Mouse (Mus musculus) midbrain, embryonic 16.5 days (tissue): ENCODE measurements around the gene Gpc6. TPM values are rescaled to one million over a fixed set of nuclear protein-coding genes. Genes with fewer than 3 reads are reported as not detected.

Source experiments
- ATAC-seq: fragments of 200-750 bp; cut with Nextera tagmentation; 2 replicates; pipeline ENCODE4 v1.8.0; 2017; ENCODE audit warnings: moderate TSS enrichment
- H3K27ac ChIP-seq: fragments of 300-500 bp; sonication (generic); 2 replicates; pipeline ENCODE4 v1.5.1; 2014; ENCODE audit warnings: mild to moderate bottlenecking, low read length, mixed read lengths
- H3K27me3 ChIP-seq: fragments of 300-500 bp; sonication (generic); 2 replicates; pipeline ENCODE4 v1.6.1; 2014; ENCODE audit warnings: low read depth, low read length, mixed read lengths; ENCODE audit not compliant: control insufficient read depth, insufficient read depth
- H3K36me3 ChIP-seq: fragments of 300-500 bp; sonication (generic); 2 replicates; pipeline ENCODE4 v1.6.1; 2014; ENCODE audit warnings: mild to moderate bottlenecking, low read length, moderate library complexity, mixed read lengths; ENCODE audit not compliant: control insufficient read depth, insufficient read depth
- H3K4me1 ChIP-seq: fragments of 300-500 bp; sonication (generic); 2 replicates; pipeline ENCODE4 v1.6.1; 2014; ENCODE audit warnings: mild to moderate bottlenecking, low read length, mixed read lengths; ENCODE audit not compliant: control insufficient read depth, insufficient read depth
- H3K4me2 ChIP-seq: fragments of 300-500 bp; sonication (generic); 2 replicates; pipeline ENCODE4 v1.6.1; 2014; ENCODE audit warnings: mild to moderate bottlenecking, low read length, mixed read lengths
- H3K4me3 ChIP-seq: fragments of 300-500 bp; sonication (generic); 2 replicates; pipeline ENCODE4 v1.5.1; 2014; ENCODE audit warnings: low read depth, mild to moderate bottlenecking, low read length, moderate library complexity, mixed read lengths
- H3K9ac ChIP-seq: fragments of 300-500 bp; sonication (generic); 2 replicates; pipeline ENCODE4 v1.6.1; 2014; ENCODE audit warnings: low read depth, low read length, mixed read lengths
- H3K9me3 ChIP-seq: fragments of 300-500 bp; sonication (generic); replicated peaks from 2 replicates; pipeline ENCODE4 v1.6.1; 2014; ENCODE audit warnings: mild to moderate bottlenecking, low read length, mixed read lengths; ENCODE audit not compliant: control insufficient read depth, poor library complexity, severe bottlenecking
- WGBS: fragments of 180-500 bp; shearing (Covaris S2); extraction: QIAGEN DNeasy Blood & Tissue Kit; methylation state at CpG from one replicate; pipeline ENCODE4 v1.1.7; 2014; 5-methylcytosine and 5-hydroxymethylcytosine counted together
- polyA plus RNA-seq: library from polyadenylated mRNA; unstranded; fragments of >200 nt; fragmentation: Nextera tagmentation; extraction: Ambion mirVana; gene quantifications from 2 replicates; pipeline ENCODE4 v1.2.1, GENCODE M21; 2015

Gpc6 gene
- polyA plus RNA-seq, 1 experiment from 2014 or later = 19.7 TPM

DNA sequence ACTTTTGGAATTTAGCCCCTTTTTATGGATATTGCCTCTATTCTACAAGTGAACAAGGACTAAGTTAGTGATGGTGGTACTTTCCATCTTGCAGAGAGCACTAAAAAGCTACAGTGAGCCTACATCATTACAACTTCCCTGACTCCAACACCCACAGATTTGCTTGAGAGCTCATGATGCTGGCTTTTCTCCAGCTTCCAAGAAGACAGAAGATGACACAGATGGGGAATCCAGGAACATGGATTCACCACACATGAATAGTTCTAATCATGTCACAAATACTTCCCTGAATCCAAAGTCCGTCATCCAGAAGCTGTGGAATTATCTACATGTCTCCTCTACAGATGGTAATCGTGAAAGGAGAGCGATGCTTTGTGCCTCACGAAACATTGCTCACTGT, 882.7 kb downstream of the Gpc6 start:
- Histone ChIP-seq H3K27me3 (no peaks in the 10 kb centered on the region), H3K27ac (no peak overlapping the region), H3K36me3 (no peaks in the 10 kb centered on the region), H3K9me3 (no peaks in the 10 kb centered on the region), H3K4me1 (peaks cover 8% of the 10 kb centered on the region; the same call in 1 of the 2 replicates), H3K4me3 (no peak overlapping the region), H3K9ac (no peak overlapping the region), H3K4me2 (no peak overlapping the region)
- no peak for ATAC-seq
- 96% methylated on average over 4 of the region's 4 CpGs for WGBS

DNA sequence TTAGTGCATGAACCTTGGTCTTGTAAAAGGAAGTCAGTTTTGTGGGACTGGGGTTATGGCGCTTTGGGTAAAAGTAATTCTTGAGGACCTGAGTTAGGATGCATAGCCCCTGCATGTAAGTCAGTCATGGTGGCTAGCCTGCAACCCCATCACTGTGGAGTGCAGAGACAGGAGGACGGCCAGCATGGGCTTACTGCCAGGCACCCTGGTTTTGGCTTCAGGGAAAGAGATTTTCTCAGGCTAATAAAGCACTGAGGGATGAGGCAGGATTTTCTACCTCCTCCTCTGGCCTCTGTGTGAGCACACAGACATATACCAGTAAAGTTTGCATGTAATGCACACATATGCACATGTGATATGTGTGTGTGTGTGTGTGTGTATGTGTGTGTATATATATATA, 883.2 kb downstream of the Gpc6 start:
- Histone ChIP-seq H3K9ac (no peak overlapping the region), H3K4me1 (peaks cover 8% of the 10 kb centered on the region; the same call in 1 of the 2 replicates), H3K36me3 (no peaks in the 10 kb centered on the region), H3K9me3 (no peaks in the 10 kb centered on the region), H3K27me3 (no peaks in the 10 kb centered on the region), H3K4me3 (no peak overlapping the region), H3K27ac (no peak overlapping the region), H3K4me2 (no peak overlapping the region)
- 89% methylated on average over 2 of the region's 2 CpGs for WGBS
- no peak for ATAC-seq

DNA sequence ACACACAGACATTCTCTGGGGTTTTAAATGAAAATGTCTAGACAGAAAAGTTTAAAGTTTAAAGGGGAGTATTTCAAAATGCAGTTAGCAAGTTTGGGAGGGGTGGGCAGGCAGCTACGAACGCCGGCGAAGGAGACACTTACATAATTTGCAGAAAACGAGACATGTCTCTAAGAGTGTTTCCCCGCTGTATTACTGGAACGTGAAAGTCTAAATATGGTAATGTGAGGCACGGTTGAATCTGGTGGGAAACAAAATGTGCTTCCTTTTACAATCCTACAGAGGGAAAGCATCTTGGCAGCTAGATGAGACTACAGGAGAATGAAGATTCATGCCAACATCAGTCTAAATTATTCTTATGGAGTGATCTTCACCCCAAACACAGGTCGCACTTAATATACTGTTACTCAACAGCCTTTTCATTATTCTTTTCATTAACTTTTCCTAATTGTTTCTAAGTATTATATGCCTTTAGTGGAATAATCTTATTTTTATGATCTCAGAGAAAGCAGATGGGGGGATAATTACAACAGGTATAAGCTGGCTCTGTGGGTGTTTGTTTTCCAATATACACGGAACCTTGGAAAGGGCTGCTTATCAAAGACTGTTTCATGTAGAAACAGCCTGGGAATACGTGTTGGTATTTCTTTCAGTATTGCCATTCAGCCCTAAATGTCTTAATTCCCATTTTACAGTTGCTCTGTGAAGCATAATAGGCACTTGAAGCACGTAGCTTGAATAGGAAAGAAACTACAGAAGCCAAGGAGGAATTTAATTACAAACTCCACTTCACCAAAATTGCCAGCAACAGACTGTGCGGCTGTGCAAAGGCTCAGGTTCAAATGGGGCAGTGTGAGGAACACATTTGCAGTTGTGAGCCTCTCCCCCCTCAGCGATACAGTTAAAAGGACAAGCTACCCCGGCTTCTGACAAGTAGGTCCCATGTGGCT, 885.5 kb downstream of the Gpc6 start:
- no peaks in the 10 kb centered on the region for H3K9me3 ChIP-seq
- no peak for ATAC-seq
- H3K4me2 ChIP-seq = no peak overlapping the region
- 51% methylated on average over 15 of the region's 15 CpGs for WGBS
- H3K9ac ChIP-seq = no peak overlapping the region
- no peaks in the 10 kb centered on the region for H3K36me3 ChIP-seq
- H3K27ac ChIP-seq = no peak overlapping the region
- no peaks in the 10 kb centered on the region for H3K27me3 ChIP-seq
- H3K4me1 ChIP-seq = peaks cover 6% of the 10 kb centered on the region; the same call in 1 of the 2 replicates
- no peak overlapping the region for H3K4me3 ChIP-seq

DNA sequence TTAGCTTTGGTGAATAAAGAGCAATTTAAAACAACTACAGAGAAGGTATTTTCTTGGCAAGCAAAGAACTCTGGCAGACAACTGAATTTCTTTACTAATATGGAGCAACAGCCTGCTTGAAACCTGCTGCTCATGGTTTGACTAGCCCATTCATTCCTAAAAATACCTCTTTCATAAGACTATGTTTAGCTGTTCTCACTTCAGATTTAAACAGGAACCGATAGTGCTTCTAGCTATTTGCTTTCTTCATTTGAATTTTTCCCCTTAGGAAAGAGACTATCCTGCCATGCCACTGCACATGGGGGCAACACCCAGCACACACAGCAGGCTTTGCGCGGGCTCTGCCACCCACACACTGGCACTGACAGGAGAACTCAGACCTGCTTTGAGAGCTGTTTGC, 888.4 kb downstream of the Gpc6 start:
- no peak overlapping the region for H3K4me2 ChIP-seq
- no peak overlapping the region for H3K9ac ChIP-seq
- no peaks in the 10 kb centered on the region for H3K27me3 ChIP-seq
- no peak for ATAC-seq
- no peak overlapping the region for H3K27ac ChIP-seq
- H3K4me1 ChIP-seq = peaks cover 6% of the 10 kb centered on the region; the same call in 1 of the 2 replicates
- no peaks in the 10 kb centered on the region for H3K9me3 ChIP-seq
- no peaks in the 10 kb centered on the region for H3K36me3 ChIP-seq
- no peak overlapping the region for H3K4me3 ChIP-seq
- WGBS = 64% methylated on average over 3 of the region's 3 CpGs

DNA sequence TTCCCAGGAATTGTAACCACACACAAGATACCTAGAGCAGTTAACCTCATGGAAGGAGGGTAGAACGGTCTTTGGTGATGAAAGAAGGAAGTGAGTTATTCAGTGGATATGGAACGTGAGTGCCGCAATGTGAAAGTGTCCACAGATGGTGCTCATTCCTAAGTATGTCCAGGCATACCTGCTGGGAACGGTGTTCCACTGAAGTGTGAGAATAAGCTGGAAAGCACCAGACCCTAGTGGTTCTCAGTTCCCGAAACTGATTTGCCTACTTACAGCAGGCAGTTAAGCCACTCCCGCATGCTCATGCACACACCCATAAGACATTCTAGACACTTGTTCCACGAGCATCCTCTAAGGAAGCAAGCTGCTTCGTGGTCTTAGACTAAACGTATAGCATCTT, 890.9 kb downstream of the Gpc6 start:
- H3K4me2 ChIP-seq = no peak overlapping the region
- H3K4me3 ChIP-seq = no peak overlapping the region
- no peak overlapping the region for H3K27ac ChIP-seq
- no peak for ATAC-seq
- no peaks in the 10 kb centered on the region for H3K4me1 ChIP-seq
- H3K9me3 ChIP-seq = no peaks in the 10 kb centered on the region
- no peaks in the 10 kb centered on the region for H3K27me3 ChIP-seq
- H3K9ac ChIP-seq = no peak overlapping the region
- 92% methylated on average over 9 of the region's 9 CpGs for WGBS
- H3K36me3 ChIP-seq = no peaks in the 10 kb centered on the region

DNA sequence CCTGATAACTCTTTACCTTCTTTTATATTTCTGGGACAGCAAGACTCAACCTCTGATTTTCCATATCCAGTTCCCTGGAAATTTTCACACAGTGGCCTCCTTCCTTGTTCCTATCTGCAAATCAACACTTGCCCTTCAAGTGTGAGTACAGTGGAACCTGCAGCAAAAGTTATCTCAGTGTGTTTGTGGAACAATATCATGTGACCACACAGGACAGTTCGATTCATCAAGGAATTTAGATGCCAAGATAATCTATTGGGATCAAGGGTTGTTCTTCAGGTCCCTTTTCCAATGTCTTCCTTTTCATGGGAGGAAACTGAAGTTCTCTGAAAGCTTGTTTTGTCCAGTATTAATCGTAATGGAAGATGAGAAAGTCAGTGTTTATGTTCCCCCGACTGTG, 891.6 kb downstream of the Gpc6 start:
- Histone ChIP-seq H3K4me3 (no peak overlapping the region), H3K9me3 (no peaks in the 10 kb centered on the region), H3K36me3 (no peaks in the 10 kb centered on the region), H3K9ac (no peak overlapping the region), H3K4me2 (no peak overlapping the region), H3K4me1 (no peaks in the 10 kb centered on the region), H3K27me3 (no peaks in the 10 kb centered on the region), H3K27ac (no peak overlapping the region)
- no peak for ATAC-seq
- WGBS = 93% methylated on average over 3 of the region's 3 CpGs

DNA sequence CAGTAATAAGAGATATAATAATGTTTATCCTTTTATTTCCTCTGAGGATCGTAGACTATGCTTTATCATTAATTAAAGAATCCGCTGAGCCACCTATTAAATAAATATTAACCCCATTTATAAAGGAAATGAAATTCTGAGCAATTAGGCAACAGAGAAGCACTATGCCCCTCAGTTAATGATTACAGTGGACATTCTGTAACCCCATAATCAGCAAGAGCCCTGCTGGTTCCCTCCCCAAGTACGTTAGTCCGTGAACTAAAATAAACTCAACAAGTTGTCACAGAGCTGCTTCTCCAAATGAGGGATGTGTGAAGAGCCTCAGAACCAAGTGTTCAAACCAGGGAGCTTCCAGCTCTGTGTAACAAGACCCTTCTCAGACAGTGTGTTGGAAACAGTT, 892.1 kb downstream of the Gpc6 start:
- Histone ChIP-seq H3K36me3 (no peaks in the 10 kb centered on the region), H3K9me3 (no peaks in the 10 kb centered on the region), H3K4me3 (no peak overlapping the region), H3K4me1 (no peaks in the 10 kb centered on the region), H3K27me3 (no peaks in the 10 kb centered on the region), H3K27ac (no peak overlapping the region), H3K4me2 (no peak overlapping the region), H3K9ac (no peak overlapping the region)
- ATAC-seq = no peak
- WGBS = 85% methylated on average over 4 of the region's 4 CpGs

DNA sequence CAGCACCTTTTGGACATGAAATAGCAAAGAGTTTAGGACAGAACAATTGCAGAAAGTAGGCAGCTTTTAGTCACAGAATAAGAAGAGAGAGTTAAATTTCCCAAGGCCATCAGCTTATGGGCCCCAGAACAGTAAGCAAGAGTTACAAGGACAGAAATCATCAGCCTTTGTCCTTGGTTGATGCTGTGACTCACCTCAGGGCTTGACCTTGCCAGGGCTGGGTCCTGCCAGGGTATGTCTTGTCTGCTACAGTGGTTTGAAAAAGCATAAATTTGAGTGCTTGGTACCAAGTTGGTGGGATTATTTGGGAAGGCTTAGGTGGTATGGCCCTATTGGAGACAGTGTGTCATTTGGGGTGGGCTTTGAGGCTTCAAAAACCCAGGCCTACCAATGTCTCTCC, 899.4 kb downstream of the Gpc6 start:
- no peaks in the 10 kb centered on the region for H3K36me3 ChIP-seq
- no peak overlapping the region for H3K4me3 ChIP-seq
- no peak overlapping the region for H3K9ac ChIP-seq
- no peaks in the 10 kb centered on the region for H3K27me3 ChIP-seq
- H3K4me2 ChIP-seq = no peak overlapping the region
- peaks cover 2% of the 10 kb centered on the region; the same call in 1 of the 2 replicates for H3K4me1 ChIP-seq
- no peak for ATAC-seq
- H3K27ac ChIP-seq = no peak overlapping the region
- H3K9me3 ChIP-seq = no peaks in the 10 kb centered on the region

DNA sequence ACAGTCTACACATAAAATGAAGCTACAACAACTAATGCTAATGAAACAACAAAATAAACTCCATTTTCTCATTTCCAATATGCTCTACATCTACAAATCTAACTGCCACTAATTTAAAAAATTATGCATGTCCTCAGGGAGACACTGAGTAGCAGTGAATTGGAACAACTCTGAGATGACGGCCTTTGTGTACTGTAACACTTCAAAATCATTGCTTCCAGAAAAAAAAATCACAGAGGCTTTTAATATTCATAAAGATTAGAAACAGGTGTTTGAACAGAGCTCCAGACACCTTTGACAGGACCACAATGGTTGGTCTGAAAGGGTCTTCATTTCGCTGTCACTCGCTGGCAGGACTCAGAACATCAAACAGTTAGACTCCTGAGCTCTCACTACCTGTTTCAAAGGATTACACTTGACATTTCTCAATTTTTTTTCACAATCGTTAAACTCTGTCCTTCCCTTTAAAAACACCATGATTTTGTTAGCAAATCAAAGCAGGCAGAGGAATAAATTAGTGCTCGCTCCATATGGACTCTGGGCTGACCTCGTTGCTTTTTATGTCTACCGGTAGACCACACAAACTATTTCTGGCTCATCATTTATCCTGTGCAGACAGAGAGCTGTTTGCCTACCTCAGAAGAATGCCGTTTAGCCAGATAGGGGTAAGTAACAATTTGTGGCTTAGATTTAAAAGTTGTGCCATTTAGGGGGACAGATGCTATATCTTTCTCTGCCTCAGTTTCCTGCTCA, 901.4 kb downstream of the Gpc6 start:
- Histone ChIP-seq H3K4me1 (peaks cover 2% of the 10 kb centered on the region; the same call in 1 of the 2 replicates), H3K27me3 (no peaks in the 10 kb centered on the region), H3K9me3 (no peaks in the 10 kb centered on the region), H3K4me2 (no peak overlapping the region), H3K4me3 (no peak overlapping the region), H3K36me3 (no peaks in the 10 kb centered on the region), H3K27ac (no peak overlapping the region), H3K9ac (no peak overlapping the region)
- ATAC-seq = peak; percentile 68
- WGBS = 57% methylated on average over 8 of the region's 8 CpGs
